Mouse (Mus musculus) midbrain, postnatal 0 days (tissue): Measurements from ENCODE around the gene Pdss1. TPM values are rescaled to one million over a fixed set of nuclear protein-coding genes. Genes with fewer than 3 reads are reported as not detected.

Source experiments
- ATAC-seq: fragments of 200-750 bp; cut with Nextera tagmentation; 2 replicates; pipeline ENCODE4 v1.8.0; 2017; ENCODE audit warnings: moderate number of reproducible peaks, mild to moderate bottlenecking, moderate TSS enrichment, moderate library complexity; ENCODE audit not compliant: low FRiP score
- DNase-seq: peaks from one replicate; pipeline ENCODE4 v3.0.0-alpha.2; 2015; ENCODE audit warnings: low spot score
- H3K27ac ChIP-seq: fragments of 300-500 bp; sonication (generic); 2 replicates; pipeline ENCODE4 v1.5.1; 2014; ENCODE audit warnings: low read depth, mild to moderate bottlenecking, low read length, mixed read lengths
- H3K27me3 ChIP-seq: fragments of 300-500 bp; sonication (generic); 2 replicates; pipeline ENCODE4 v1.6.1; 2014; ENCODE audit warnings: low read length, control low read depth, mixed read lengths; ENCODE audit not compliant: insufficient read depth
- H3K36me3 ChIP-seq: fragments of 300-500 bp; sonication (generic); 2 replicates; pipeline ENCODE4 v1.6.1; 2014; ENCODE audit warnings: low read length, control low read depth, mixed read lengths; ENCODE audit not compliant: insufficient read depth
- H3K4me1 ChIP-seq: fragments of 300-500 bp; sonication (generic); 2 replicates; pipeline ENCODE4 v1.6.1; 2014; ENCODE audit warnings: mild to moderate bottlenecking, control low read depth, antibody characterized with exemption, low read length, mixed read lengths; ENCODE audit not compliant: insufficient read depth
- H3K4me2 ChIP-seq: fragments of 300-500 bp; sonication (generic); 2 replicates; pipeline ENCODE4 v1.6.1; 2014; ENCODE audit warnings: low read depth, mild to moderate bottlenecking, low read length, mixed read lengths; ENCODE audit not compliant: poor library complexity, severe bottlenecking
- H3K4me3 ChIP-seq: fragments of 300-500 bp; sonication (generic); 2 replicates; pipeline ENCODE4 v1.5.1; 2014; ENCODE audit warnings: low read depth, mild to moderate bottlenecking, low read length, moderate library complexity
- H3K9ac ChIP-seq: fragments of 300-500 bp; sonication (generic); replicated peaks from 2 replicates; pipeline ENCODE4 v1.6.1; 2014; ENCODE audit warnings: mild to moderate bottlenecking, low read length, moderate library complexity, mixed read lengths; ENCODE audit not compliant: poor library complexity, severe bottlenecking
- H3K9me3 ChIP-seq: fragments of 300-500 bp; sonication (generic); 2 replicates; pipeline ENCODE4 v1.6.1; 2016; ENCODE audit warnings: low read length, control low read depth
- CTCF ChIP-seq: IDR thresholded peaks from 2 replicates; pipeline ENCODE4 v1.5.1; 2016; ENCODE audit warnings: antibody characterized with exemption, mild to moderate bottlenecking
- WGBS: fragments of 180-500 bp; shearing (Covaris S2); extraction: QIAGEN DNeasy Blood & Tissue Kit; methylation state at CpG from one replicate; pipeline ENCODE4 v1.1.7; 2014; 5-methylcytosine and 5-hydroxymethylcytosine counted together
- polyA plus RNA-seq: library from polyadenylated mRNA; unstranded; fragments of >200 nt; fragmentation: Nextera tagmentation; extraction: Ambion mirVana; gene quantifications from 2 replicates; pipeline ENCODE4 v1.2.1, GENCODE M21; 2015
- total RNA-seq: library from RNA; depleted of rRNA; stranded (reverse); fragments of >200 nt; gene quantifications from 2 replicates; pipeline ENCODE4 v1.2.3, GENCODE M21; 2014

The Pdss1 gene
- total and polyA plus RNA-seq, 2 experiments from 2014 or later, result 24.2 to 39.1 TPM

GRCm38 (mm10) chr2:22933556-22933955 lies 38.2 kb downstream of the Pdss1 start:
- TF ChIP-seq CTCF, result no peak
- no peak overlapping the region for H3K9ac ChIP-seq
- WGBS, result 67% methylated on average over 1 of the region's 1 CpGs

GRCm38 (mm10) chr2:22949956-22950355 lies 54.6 kb downstream of the Pdss1 start:
- 50% methylated on average over 4 of the region's 4 CpGs for WGBS
- Histone ChIP-seq H3K36me3 (0 out of 2 replicates have a peak, but pooled peaks cover 2% of the 10 kb centered on the region), H3K9me3 (no peaks in the 10 kb centered on the region), H3K4me1 (no peaks in the 10 kb centered on the region), H3K27me3 (no peaks in the 10 kb centered on the region), H3K4me3 (no peak overlapping the region), H3K4me2 (no peak overlapping the region), H3K9ac (no peak overlapping the region), H3K27ac (no peak overlapping the region)
- TF ChIP-seq CTCF, result no peak
- no peak for ATAC-seq
- DNase-seq, result no peak

More at GRCm38 (mm10) chr2:22933556-22933955, 38.2 kb downstream of the Pdss1 start:
- no peaks in the 10 kb centered on the region for H3K4me1 ChIP-seq
- no peaks in the 10 kb centered on the region for H3K27me3 ChIP-seq
- H3K27ac ChIP-seq, result no peak overlapping the region
- DNase-seq, result no peak
- H3K36me3 ChIP-seq, result peaks cover 16% of the 10 kb centered on the region
- no peaks in the 10 kb centered on the region for H3K9me3 ChIP-seq
- H3K4me3 ChIP-seq, result no peak overlapping the region
- ATAC-seq, result no peak
- no peak overlapping the region for H3K4me2 ChIP-seq

- no peak overlapping the region for H3K4me3 ChIP-seq
- TF ChIP-seq CTCF, result no peak
- H3K4me2 ChIP-seq, result no peak overlapping the region
- no peaks in the 10 kb centered on the region for H3K27me3 ChIP-seq
- no peaks in the 10 kb centered on the region for H3K9me3 ChIP-seq
- DNase-seq, result no peak
- no peak for ATAC-seq
- no peaks in the 10 kb centered on the region for H3K4me1 ChIP-seq
- H3K27ac ChIP-seq, result no peak overlapping the region
- 81% methylated on average over 4 of the region's 4 CpGs for WGBS
- H3K9ac ChIP-seq, result no peak overlapping the region
- no peaks in the 10 kb centered on the region for H3K36me3 ChIP-seq
Measured at GRCm38 (mm10) chr2:22954278-22954677, 59.0 kb downstream of the Pdss1 start.

GRCm38 (mm10) chr2:22955914-22956313 lies 60.6 kb downstream of the Pdss1 start:
- Histone ChIP-seq H3K27me3 (no peaks in the 10 kb centered on the region), H3K9me3 (no peaks in the 10 kb centered on the region), H3K9ac (no peak overlapping the region), H3K36me3 (no peaks in the 10 kb centered on the region), H3K4me2 (no peak overlapping the region), H3K4me1 (no peaks in the 10 kb centered on the region), H3K27ac (no peak overlapping the region), H3K4me3 (no peak overlapping the region)
- 85% methylated on average over 5 of the region's 5 CpGs for WGBS
- no peak for ATAC-seq
- DNase-seq, result no peak
- TF ChIP-seq CTCF, result no peak

- no peak for TF ChIP-seq CTCF
- H3K36me3 ChIP-seq, result no peaks in the 10 kb centered on the region
- no peaks in the 10 kb centered on the region for H3K4me1 ChIP-seq
- no peak for ATAC-seq
- H3K9ac ChIP-seq, result no peak overlapping the region
- H3K4me2 ChIP-seq, result no peak overlapping the region
- H3K27ac ChIP-seq, result no peak overlapping the region
- H3K4me3 ChIP-seq, result no peak overlapping the region
- H3K27me3 ChIP-seq, result no peaks in the 10 kb centered on the region
- no peaks in the 10 kb centered on the region for H3K9me3 ChIP-seq
- 71% methylated on average over 1 of the region's 1 CpGs for WGBS
- no peak for DNase-seq
Measured at GRCm38 (mm10) chr2:22957415-22957814, 62.1 kb downstream of the Pdss1 start.

- TF ChIP-seq CTCF, result no peak
- no peaks in the 10 kb centered on the region for H3K4me1 ChIP-seq
- no peak for DNase-seq
- H3K27me3 ChIP-seq, result no peaks in the 10 kb centered on the region
- H3K27ac ChIP-seq, result no peak overlapping the region
- no peak overlapping the region for H3K9ac ChIP-seq
- no peak overlapping the region for H3K4me2 ChIP-seq
- H3K36me3 ChIP-seq, result no peaks in the 10 kb centered on the region
- ATAC-seq, result no peak
- WGBS, result 98% methylated on average over 2 of the region's 2 CpGs
- H3K9me3 ChIP-seq, result no peaks in the 10 kb centered on the region
- no peak overlapping the region for H3K4me3 ChIP-seq
Measured at GRCm38 (mm10) chr2:22961681-22962080, 66.4 kb downstream of the Pdss1 start.
